Mouse (Mus musculus) hindbrain, embryonic 14.5 days (tissue): ENCODE measurements around the gene Krtap31-2. TPM values are rescaled to one million over a fixed set of nuclear protein-coding genes. Genes with fewer than 3 reads are reported as not detected.

ENCODE experiments used
- ATAC-seq: fragments of 200-750 bp; cut with Nextera tagmentation; 2 replicates; pipeline ENCODE4 v1.8.0; 2017; ENCODE audit warnings: moderate number of reproducible peaks, mild to moderate bottlenecking, moderate TSS enrichment, moderate library complexity; ENCODE audit not compliant: low FRiP score
- DNase-seq: peaks from one replicate; pipeline ENCODE4 v3.0.0-alpha.2; 2015; ENCODE audit warnings: low spot score
- H3K27ac ChIP-seq: fragments of 300-500 bp; sonication (generic); 2 replicates; pipeline ENCODE4 v1.5.1; 2014; ENCODE audit warnings: mild to moderate bottlenecking, moderate library complexity
- H3K27me3 ChIP-seq: fragments of 300-500 bp; sonication (generic); 2 replicates; pipeline ENCODE4 v1.6.1; 2014; ENCODE audit warnings: mild to moderate bottlenecking, low read length, mixed read lengths; ENCODE audit not compliant: control insufficient read depth, insufficient read depth
- H3K36me3 ChIP-seq: fragments of 300-500 bp; sonication (generic); replicated peaks from 2 replicates; pipeline ENCODE4 v1.6.1; 2014; ENCODE audit not compliant: control insufficient read depth, insufficient read depth
- H3K4me1 ChIP-seq: fragments of 300-500 bp; sonication (generic); replicated peaks from 2 replicates; pipeline ENCODE4 v1.6.1; 2014; ENCODE audit warnings: antibody characterized with exemption, low read length, mixed read lengths; ENCODE audit not compliant: control insufficient read depth, insufficient read depth
- H3K4me2 ChIP-seq: fragments of 300-500 bp; sonication (generic); replicated peaks from 2 replicates; pipeline ENCODE4 v1.6.1; 2014; ENCODE audit warnings: mild to moderate bottlenecking, moderate library complexity
- H3K4me3 ChIP-seq: fragments of 300-500 bp; sonication (generic); replicated peaks from 2 replicates; pipeline ENCODE4 v1.5.1; 2014; ENCODE audit warnings: mild to moderate bottlenecking, low read length
- H3K9ac ChIP-seq: fragments of 300-500 bp; sonication (generic); 2 replicates; pipeline ENCODE4 v1.6.1; 2014
- H3K9me3 ChIP-seq: fragments of 300-500 bp; sonication (generic); 2 replicates; pipeline ENCODE4 v1.6.1; 2016; ENCODE audit warnings: low read length; ENCODE audit not compliant: control insufficient read depth
- WGBS: fragments of 180-500 bp; shearing (Covaris S2); extraction: QIAGEN DNeasy Blood & Tissue Kit; methylation state at CpG from one replicate; pipeline ENCODE4 v1.1.7; 2014; 5-methylcytosine and 5-hydroxymethylcytosine counted together
- polyA plus RNA-seq: library from polyadenylated mRNA; unstranded; fragments of >200 nt; fragmentation: Nextera tagmentation; extraction: Ambion mirVana; gene quantifications from 2 replicates; pipeline ENCODE4 v1.2.1, GENCODE M21; 2014

Krtap31-2 gene
- polyA plus RNA-seq, 1 experiment from 2014 or later, result not detected

- Histone ChIP-seq H3K4me3 (no peak overlapping the region), H3K4me1 (no peaks in the 10 kb centered on the region), H3K27me3 (no peaks in the 10 kb centered on the region), H3K4me2 (no peak overlapping the region), H3K36me3 (no peaks in the 10 kb centered on the region), H3K27ac (peak overlapping the region; percentile 65), H3K9ac (no peak overlapping the region), H3K9me3 (no peaks in the 10 kb centered on the region)
- peak; percentile 93 for ATAC-seq
- 64% methylated on average over 20 of the region's 20 CpGs for WGBS
- peak; percentile 53 for DNase-seq
These were observed 49.4 kb downstream of the Krtap31-2 start for GRCm38 (mm10) chr11:99985291-99986092.

GRCm38 (mm10) chr11:99986180-99986647, 50.1 kb downstream of the Krtap31-2 start, which contains the start of gene Krtap16-1:
TSS of gene Krtap16-1 (minus strand) at chr11:99986597.
- Histone ChIP-seq H3K9ac (no peak within 1 kb of the TSS), H3K27ac (peak within 1 kb of the TSS; percentile 65), H3K36me3 (no peaks in the 10 kb centered on the region), H3K9me3 (no peaks in the 10 kb centered on the region), H3K4me3 (no peak within 1 kb of the TSS), H3K4me1 (no peaks in the 10 kb centered on the region), H3K27me3 (no peaks in the 10 kb centered on the region), H3K4me2 (no peak within 1 kb of the TSS)
- WGBS, result 74% methylated on average over 8 of the region's 8 CpGs
- no peak for DNase-seq
- ATAC-seq, result no peak; the same call in 1 of the 2 replicates

Other genes starting within 250 kb of the Krtap31-2 start
- not detected in 2 replicates for gene Gm14190, start 245.6 kb upstream of the Krtap31-2 start, polyA plus RNA-seq
- gene Gm14180, start 202.0 kb upstream of the Krtap31-2 start, polyA plus RNA-seq, result not detected in 2 replicates
- gene Gm11595, start 163.4 kb upstream of the Krtap31-2 start, polyA plus RNA-seq, result not detected in 2 replicates
- gene Krtap4-8, start 155.6 kb upstream of the Krtap31-2 start, polyA plus RNA-seq, result not detected in 2 replicates
- gene Krtap4-9, start 151.1 kb upstream of the Krtap31-2 start, polyA plus RNA-seq, result not detected in 2 replicates
- gene Gm11596, start 142.8 kb upstream of the Krtap31-2 start, polyA plus RNA-seq, result not detected in 2 replicates
- gene Gm11569, start 137.4 kb upstream of the Krtap31-2 start, polyA plus RNA-seq, result not detected in 2 replicates
- not detected in 2 replicates for gene Gm11554, start 131.8 kb upstream of the Krtap31-2 start, polyA plus RNA-seq
- gene Krtap4-13, start 126.4 kb upstream of the Krtap31-2 start, polyA plus RNA-seq, result not detected in 2 replicates
- gene Gm11564, start 120.6 kb upstream of the Krtap31-2 start, polyA plus RNA-seq, result not detected in 2 replicates
- gene 2300003K06Rik, start 98.2 kb upstream of the Krtap31-2 start, polyA plus RNA-seq, result not detected in 2 replicates
- gene Krtap4-16, start 84.7 kb upstream of the Krtap31-2 start, polyA plus RNA-seq, result not detected in 2 replicates
- gene Gm11568, start 78.4 kb upstream of the Krtap31-2 start, polyA plus RNA-seq, result not detected in 2 replicates
- gene Gm11559, start 71.8 kb upstream of the Krtap31-2 start, polyA plus RNA-seq, result not detected in 2 replicates
- not detected in 2 replicates for gene Krtap9-1, start 62.9 kb upstream of the Krtap31-2 start, polyA plus RNA-seq
- gene Gm11567, start 57.1 kb upstream of the Krtap31-2 start, polyA plus RNA-seq, result not detected in 2 replicates
- not detected in 2 replicates for gene Krtap31-1, start 28.4 kb upstream of the Krtap31-2 start, polyA plus RNA-seq
- not detected in 2 replicates for gene Gm11565, start 21.5 kb upstream of the Krtap31-2 start, polyA plus RNA-seq
- gene Krtap9-5, start 12.2 kb downstream of the Krtap31-2 start, polyA plus RNA-seq, result not detected in 2 replicates
- not detected in 2 replicates for gene Krtap29-1, start 42.8 kb downstream of the Krtap31-2 start, polyA plus RNA-seq
- gene Krtap16-1, start 50.3 kb downstream of the Krtap31-2 start, polyA plus RNA-seq, result 0.16 and 0.29 TPM in 2 replicates
- 0.86 and 1.5 TPM in 2 replicates for gene Krtap17-1, start 57.7 kb downstream of the Krtap31-2 start, polyA plus RNA-seq
- gene Krt33a, start 79.9 kb downstream of the Krtap31-2 start, polyA plus RNA-seq, result not detected in 2 replicates
- 0.13 TPM in 1 of 2 replicates, not detected in the other for gene Krt33b, start 93.6 kb downstream of the Krtap31-2 start, polyA plus RNA-seq
- gene Krt34, start 105.3 kb downstream of the Krtap31-2 start, polyA plus RNA-seq, result not detected in 2 replicates
- not detected in 2 replicates for gene Krt31, start 114.3 kb downstream of the Krtap31-2 start, polyA plus RNA-seq
- gene Krt32, start 151.9 kb downstream of the Krtap31-2 start, polyA plus RNA-seq, result not detected in 2 replicates
- gene Krt35, start 159.9 kb downstream of the Krtap31-2 start, polyA plus RNA-seq, result not detected in 2 replicates
- not detected in 2 replicates for gene Krt36, start 169.3 kb downstream of the Krtap31-2 start, polyA plus RNA-seq
- gene Krt13, start 185.3 kb downstream of the Krtap31-2 start, polyA plus RNA-seq, result not detected in 2 replicates
- 0.15 and 0.16 TPM in 2 replicates for gene Krt15, start 199.6 kb downstream of the Krtap31-2 start, polyA plus RNA-seq
- gene Krt19, start 212.4 kb downstream of the Krtap31-2 start, polyA plus RNA-seq, result 0.87 and 0.90 TPM in 2 replicates